10 mouse cellular contexts compared by ENCODE assay signal in genomic region chr15:85610120-85610519, GRCm38 (mm10). TPM values are rescaled to one million over a fixed set of nuclear protein-coding genes. Genes with fewer than 3 reads are reported as not detected.
DNase-seq lines count a peak whose midpoint lies in the region; ATAC-seq and TF ChIP-seq lines count a peak whose summit lies in the region.
"Had no signal": no experiment of that assay in that cellular context is flagged by ENCODE, and none has a peak within 500 bp of the region (broad histone marks: within the 10 kb centered on the region; RNA-seq: fewer than 3 reads in every experiment).

No protein-coding gene starts in this region.

- ATAC-seq in embryonic facial prominence, embryonic 12.5 days (ENCODE audit: insufficient number of reproducible peaks, insufficient read depth, low FRiP score, low TSS enrichment): 0 out of 2 replicates have a peak, but pooled peaks have one; percentile 6
- ATAC-seq in intestine, embryonic 16.5 days: no peak
- no peak for ATAC-seq in intestine, embryonic 15.5 days
- peak; percentile 2; the same call in 1 of the 2 replicates for ATAC-seq in lung, embryonic 16.5 days (ENCODE audit: low read depth)
- no peak for ATAC-seq in liver, postnatal 0 days

- no peak overlapping the region for H3K9ac ChIP-seq in embryonic facial prominence, embryonic 12.5 days
- H3K9ac ChIP-seq in intestine, embryonic 16.5 days (ENCODE audit: low read depth, low read length): no peak overlapping the region
- no peak overlapping the region for H3K9ac ChIP-seq in intestine, embryonic 15.5 days
- H3K9ac ChIP-seq in lung, embryonic 16.5 days (ENCODE audit: low read length): no peak overlapping the region
- H3K9ac ChIP-seq in liver, postnatal 0 days (replicated peaks): no peak overlapping the region
- H3K9ac ChIP-seq: liver, embryonic 15.5 days had no signal

- WGBS in embryonic facial prominence, embryonic 12.5 days: 71% methylated on average over 5 of the region's 5 CpGs
- 67% methylated on average over 5 of the region's 5 CpGs for WGBS in embryonic facial prominence, embryonic 10.5 days
- WGBS in intestine, embryonic 16.5 days: 61% methylated on average over 5 of the region's 5 CpGs
- 69% methylated on average over 5 of the region's 5 CpGs for WGBS in intestine, embryonic 15.5 days
- 68% methylated on average over 5 of the region's 5 CpGs for WGBS in lung, embryonic 16.5 days
- WGBS in olfactory bulb, adult 2 months: 59% methylated on average over 5 of the region's 5 CpGs
- 65% methylated on average over 5 of the region's 5 CpGs for WGBS in liver, postnatal 0 days (ENCODE audit: insufficient replicate concordance)

- no peaks in the 10 kb centered on the region for H3K36me3 ChIP-seq in embryonic facial prominence, embryonic 12.5 days
- H3K36me3 ChIP-seq in embryonic facial prominence, embryonic 10.5 days (replicated peaks): no peaks in the 10 kb centered on the region
- no peaks in the 10 kb centered on the region for H3K36me3 ChIP-seq in intestine, embryonic 16.5 days (ENCODE audit: control insufficient read depth, insufficient read depth, low read length)
- no peaks in the 10 kb centered on the region for H3K36me3 ChIP-seq in intestine, embryonic 15.5 days
- no peaks in the 10 kb centered on the region for H3K36me3 ChIP-seq in lung, embryonic 16.5 days (ENCODE audit: control insufficient read depth, insufficient read depth, low read length)
- H3K36me3 ChIP-seq in liver, postnatal 0 days (replicated peaks; ENCODE audit: insufficient read depth, low read length): no peaks in the 10 kb centered on the region
- H3K36me3 ChIP-seq: hindbrain, embryonic 10.5 days; liver, embryonic 15.5 days had no signal

- TF ChIP-seq POLR2A in olfactory bulb, adult 2 months (IDR thresholded peaks at IDR 0.05; ENCODE audit: insufficient read depth, low read depth, low read length): no peak

- no peak for TF ChIP-seq CTCF in olfactory bulb, adult 2 months (IDR thresholded peaks at IDR 0.05; ENCODE audit: insufficient read depth, low read depth, low read length)
- no peak for TF ChIP-seq CTCF in liver, postnatal 0 days (IDR thresholded peaks at IDR 0.05; ENCODE audit: low read depth)

- no peak for DNase-seq in embryonic facial prominence, embryonic 10.5 days (ENCODE audit: low spot score)
- DNase-seq in lung, adult 18-20 months: no peak
- no peak for DNase-seq in liver, postnatal 0 days

- no peak overlapping the region for H3K4me2 ChIP-seq in embryonic facial prominence, embryonic 12.5 days (replicated peaks)
- no peak overlapping the region for H3K4me2 ChIP-seq in intestine, embryonic 16.5 days (ENCODE audit: low read depth, low read length)
- no peak overlapping the region for H3K4me2 ChIP-seq in intestine, embryonic 15.5 days (replicated peaks)
- no peak overlapping the region for H3K4me2 ChIP-seq in lung, embryonic 16.5 days (ENCODE audit: low read depth, low read length)
- no peak overlapping the region for H3K4me2 ChIP-seq in liver, postnatal 0 days (ENCODE audit: low read depth, low read length)
- H3K4me2 ChIP-seq: liver, embryonic 15.5 days had no signal

- peaks cover 20% of the 10 kb centered on the region for H3K27me3 ChIP-seq in embryonic facial prominence, embryonic 12.5 days
- peaks cover 51% of the 10 kb centered on the region for H3K27me3 ChIP-seq in embryonic facial prominence, embryonic 10.5 days (replicated peaks; ENCODE audit: low read depth, poor library complexity, severe bottlenecking)
- H3K27me3 ChIP-seq in intestine, embryonic 16.5 days (replicated peaks; ENCODE audit: control insufficient read depth, insufficient read depth, low read length): peaks cover 5% of the 10 kb centered on the region
- H3K27me3 ChIP-seq in intestine, embryonic 15.5 days (replicated peaks): peaks cover 9% of the 10 kb centered on the region; the same call in 1 of the 2 replicates
- H3K27me3 ChIP-seq in lung, embryonic 16.5 days (ENCODE audit: control insufficient read depth, insufficient read depth, low read depth, low read length): no peaks in the 10 kb centered on the region
- H3K27me3 ChIP-seq in liver, postnatal 0 days (ENCODE audit: insufficient read depth, low read length): peaks cover 2% of the 10 kb centered on the region; the same call in 1 of the 2 replicates

- peak overlapping the region; percentile 32; the same call in 1 of the 2 replicates for H3K27ac ChIP-seq in embryonic facial prominence, embryonic 12.5 days
- H3K27ac ChIP-seq in embryonic facial prominence, embryonic 10.5 days (replicated peaks): no peak overlapping the region
- H3K27ac ChIP-seq in intestine, embryonic 16.5 days (ENCODE audit: low read length): peak overlapping the region; percentile 33
- H3K27ac ChIP-seq in intestine, embryonic 15.5 days: no peak overlapping the region
- peak overlapping the region; percentile 89 for H3K27ac ChIP-seq in lung, embryonic 16.5 days (ENCODE audit: low read length)
- 0 out of 2 replicates have a peak overlapping the region, but pooled peaks have one; percentile 1 for H3K27ac ChIP-seq in olfactory bulb, adult 2 months (ENCODE audit: insufficient read depth, low read depth, low read length)
- no peak overlapping the region for H3K27ac ChIP-seq in liver, postnatal 0 days (ENCODE audit: low read depth)
- H3K27ac ChIP-seq: liver, embryonic 15.5 days had no signal

- no peaks in the 10 kb centered on the region for H3K9me3 ChIP-seq in embryonic facial prominence, embryonic 12.5 days
- peaks cover 3% of the 10 kb centered on the region; the same call in 1 of the 2 replicates for H3K9me3 ChIP-seq in embryonic facial prominence, embryonic 10.5 days
- H3K9me3 ChIP-seq in intestine, embryonic 16.5 days (ENCODE audit: control insufficient read depth, low read length): no peaks in the 10 kb centered on the region
- H3K9me3 ChIP-seq in intestine, embryonic 15.5 days: no peaks in the 10 kb centered on the region
- no peaks in the 10 kb centered on the region for H3K9me3 ChIP-seq in lung, embryonic 16.5 days (ENCODE audit: control insufficient read depth, low read length)
- H3K9me3 ChIP-seq in liver, postnatal 0 days (ENCODE audit: low read length): no peaks in the 10 kb centered on the region
- H3K9me3 ChIP-seq: liver, embryonic 15.5 days had no signal

- no peak for TF ChIP-seq EP300 in liver, postnatal 0 days (IDR thresholded peaks at IDR 0.05; ENCODE audit: low read depth)

- H3K4me3 ChIP-seq in embryonic facial prominence, embryonic 12.5 days: no peak overlapping the region
- no peak overlapping the region for H3K4me3 ChIP-seq in embryonic facial prominence, embryonic 10.5 days
- no peak overlapping the region for H3K4me3 ChIP-seq in intestine, embryonic 16.5 days (ENCODE audit: low read length)
- no peak overlapping the region for H3K4me3 ChIP-seq in intestine, embryonic 15.5 days (replicated peaks)
- H3K4me3 ChIP-seq in lung, embryonic 16.5 days (ENCODE audit: low read length): no peak overlapping the region
- no peak overlapping the region for H3K4me3 ChIP-seq in olfactory bulb, adult 2 months (ENCODE audit: insufficient read depth, low read depth, low read length)
- H3K4me3 ChIP-seq in liver, postnatal 0 days (ENCODE audit: low read depth, low read length): no peak overlapping the region
- H3K4me3 ChIP-seq: hindbrain, embryonic 10.5 days; liver, embryonic 15.5 days had no signal

- peaks cover 14% of the 10 kb centered on the region; the same call in 1 of the 2 replicates for H3K4me1 ChIP-seq in embryonic facial prominence, embryonic 12.5 days
- peaks cover 17% of the 10 kb centered on the region for H3K4me1 ChIP-seq in embryonic facial prominence, embryonic 10.5 days
- H3K4me1 ChIP-seq in intestine, embryonic 16.5 days (ENCODE audit: control insufficient read depth, insufficient read depth, low read length): peaks cover 26% of the 10 kb centered on the region
- H3K4me1 ChIP-seq in intestine, embryonic 15.5 days (replicated peaks): peaks cover 26% of the 10 kb centered on the region
- peaks cover 38% of the 10 kb centered on the region for H3K4me1 ChIP-seq in lung, embryonic 16.5 days (replicated peaks; ENCODE audit: control insufficient read depth, insufficient read depth, low read length)
- peaks cover 43% of the 10 kb centered on the region for H3K4me1 ChIP-seq in olfactory bulb, adult 2 months (ENCODE audit: control insufficient read depth, insufficient read depth, low read length)
- no peaks in the 10 kb centered on the region; the same call in 1 of the 2 replicates for H3K4me1 ChIP-seq in liver, postnatal 0 days (ENCODE audit: insufficient read depth)

RNA-seq across cellular contexts. Expression of gene Wnt7b, which starts 27.8 kb away (rescaled TPM):
- 31.5 and 34.3 TPM in 2 replicates for polyA plus RNA-seq in embryonic facial prominence, embryonic 12.5 days (2016; fragmentation: Nextera tagmentation; extraction: Ambion mirVana)
- 22.0 and 29.5 TPM in 2 replicates for polyA plus RNA-seq in embryonic facial prominence, embryonic 10.5 days (2016; fragmentation: Nextera tagmentation; extraction: Ambion mirVana)
- 0.66 and 0.71 TPM in 2 replicates for polyA plus RNA-seq in intestine, embryonic 16.5 days (2015; fragmentation: Nextera tagmentation; extraction: Ambion mirVana)
- 1.5 and 1.7 TPM in 2 replicates for polyA plus RNA-seq in intestine, embryonic 15.5 days (2015; fragmentation: Nextera tagmentation; extraction: Ambion mirVana)
- polyA plus RNA-seq in lung, embryonic 16.5 days (2015; fragmentation: Nextera tagmentation; extraction: Ambion mirVana): 40.2 and 44.8 TPM in 2 replicates
- not detected in 2 replicates for polyA plus RNA-seq in olfactory bulb, adult 2 months (2012; ENCODE audit: insufficient read depth, insufficient read length, low replicate concordance, missing spikeins)
- polyA plus RNA-seq in liver, postnatal 0 days (2015; fragmentation: Nextera tagmentation; extraction: Ambion mirVana): 0.05 and 0.09 TPM in 2 replicates

Comparison
In these comparisons a context has a peak if more than half of its experiments do, and no peak if none do; other contexts are left out.
1. H3K27ac ChIP-seq: peak in embryonic facial prominence, embryonic 12.5 days (single experiment), intestine, embryonic 16.5 days (single experiment), lung, embryonic 16.5 days (single experiment) and olfactory bulb, adult 2 months (single experiment); none in embryonic facial prominence, embryonic 10.5 days (single experiment), intestine, embryonic 15.5 days (single experiment) and liver, postnatal 0 days (single experiment).
2. ATAC-seq: peak in embryonic facial prominence, embryonic 12.5 days (single experiment) and lung, embryonic 16.5 days (single experiment); none in intestine, embryonic 16.5 days (single experiment), intestine, embryonic 15.5 days (single experiment) and liver, postnatal 0 days (single experiment).